Mouse (Mus musculus): ENCODE results near the gene Ddah1.

GRCm38 (mm10) chr3:145823661-145824060, 65.2 kb downstream of the Ddah1 start:
- TF ChIP-seq CTCF (IDR thresholded peaks at IDR 0.05; ENCODE audit: low read depth) (no peak), EP300 (IDR thresholded peaks at IDR 0.05; ENCODE audit: low read depth) (no peak)
